Mouse (Mus musculus): ENCODE measurements around the gene Olfr988. TPM values are rescaled to one million over a fixed set of nuclear protein-coding genes. Genes with fewer than 3 reads are reported as not detected.
"Not testable (repeated sequence)": the region's sequence is repeated elsewhere in the genome, so short reads cannot be mapped to it uniquely, and the experiment has no call there.

Olfr988 gene
- polyA plus RNA-seq (2015; fragmentation: Nextera tagmentation; extraction: Ambion mirVana): not detected in 2 replicates

GRCm38 (mm10) chr2:85363127-85363526 lies at the start of gene Olfr988:
Olfr988 (minus strand) TSS chr2:85363227.
- not testable (repeated sequence) for ATAC-seq (ENCODE audit: low FRiP score); H3K9me3 ChIP-seq; H3K4me2 ChIP-seq; H3K9ac ChIP-seq; H3K27me3 ChIP-seq; H3K4me1 ChIP-seq (replicated peaks); H3K27ac ChIP-seq; H3K4me3 ChIP-seq; H3K36me3 ChIP-seq

DNA sequence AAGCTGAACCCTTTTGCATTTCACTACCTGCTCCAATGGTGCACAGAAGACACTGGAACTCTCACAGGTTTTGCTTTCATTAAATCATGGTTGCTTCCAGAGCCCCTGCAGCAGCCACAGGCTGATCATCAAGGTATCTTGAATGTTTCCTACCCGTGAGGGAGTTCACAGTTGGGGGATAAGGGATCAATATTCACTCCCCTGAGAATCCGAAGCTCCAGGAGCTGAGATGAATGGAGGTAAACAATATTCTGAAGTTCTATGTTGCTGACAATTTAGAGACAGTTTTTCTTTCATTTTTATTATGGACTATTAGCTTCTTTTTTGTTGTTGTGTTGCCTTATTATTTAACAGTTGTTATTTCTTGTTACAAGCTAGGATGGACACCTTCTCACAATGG lies 46.3 kb upstream of the Olfr988 start, which contains the start of gene Olfr992:
Gene Olfr992, minus strand, starts transcription at position 101 of the 400 bp plus-strand sequence.
- 70% methylated on average over 2 of the region's 2 CpGs for WGBS
- no peak for ATAC-seq (ENCODE audit: low FRiP score)

DNA sequence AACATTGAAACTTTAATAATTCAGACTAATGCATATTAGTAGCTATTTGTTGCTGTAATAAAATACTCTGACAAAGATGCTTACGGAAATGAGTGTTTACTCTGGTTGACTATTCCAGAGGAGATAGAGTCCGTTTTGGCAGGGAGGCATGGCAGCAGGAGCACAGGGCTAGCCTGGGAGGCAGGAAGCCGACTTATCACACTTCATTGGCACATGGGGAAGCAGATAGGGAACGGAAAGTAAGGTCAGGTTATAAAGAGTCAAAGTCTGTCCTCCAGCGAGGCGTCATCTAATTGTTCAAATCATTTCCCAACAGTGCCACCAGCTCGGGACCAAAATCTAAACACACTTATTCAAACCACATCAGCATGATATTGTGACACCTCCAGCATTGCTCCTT lies 23.1 kb downstream of the Olfr988 start:
- 80% methylated on average over 7 of the region's 7 CpGs for WGBS
- Histone ChIP-seq H3K9ac (no peak overlapping the region), H3K4me1 (replicated peaks) (no peaks in the 10 kb centered on the region), H3K27ac (no peak overlapping the region), H3K4me3 (no peak overlapping the region), H3K27me3 (no peaks in the 10 kb centered on the region), H3K4me2 (no peak overlapping the region), H3K36me3 (no peaks in the 10 kb centered on the region), H3K9me3 (no peaks in the 10 kb centered on the region)
- no peak for ATAC-seq (ENCODE audit: low FRiP score)

More for the DNA sequence above, 46.3 kb upstream of the Olfr988 start, which contains the start of gene Olfr992:
- H3K27ac ChIP-seq: no peak within 1 kb of the TSS
- H3K4me3 ChIP-seq: no peak within 1 kb of the TSS
- no peaks in the 10 kb centered on the region for H3K27me3 ChIP-seq
- no peaks in the 10 kb centered on the region for H3K36me3 ChIP-seq
- H3K9me3 ChIP-seq: no peaks in the 10 kb centered on the region
- H3K4me2 ChIP-seq: no peak within 1 kb of the TSS
- H3K4me1 ChIP-seq (replicated peaks): no peaks in the 10 kb centered on the region
- no peak within 1 kb of the TSS for H3K9ac ChIP-seq

GRCm38 (mm10) chr2:85339215-85339614 lies 23.8 kb downstream of the Olfr988 start, which contains the start of gene Olfr987:
Olfr987 (minus strand) TSS chr2:85339315.
- ATAC-seq (ENCODE audit: low FRiP score): not testable (repeated sequence)

GRCm38 (mm10) chr2:85319106-85319505 lies 43.9 kb downstream of the Olfr988 start:
- H3K9ac ChIP-seq: no peak overlapping the region
- H3K27ac ChIP-seq: no peak overlapping the region

More at GRCm38 (mm10) chr2:85339215-85339614, 23.8 kb downstream of the Olfr988 start, which contains the start of gene Olfr987:
- H3K27ac ChIP-seq; H3K4me1 ChIP-seq (replicated peaks); H3K9me3 ChIP-seq; H3K4me2 ChIP-seq; H3K36me3 ChIP-seq; H3K9ac ChIP-seq; H3K4me3 ChIP-seq; H3K27me3 ChIP-seq: not testable (repeated sequence)

More at GRCm38 (mm10) chr2:85319106-85319505, 43.9 kb downstream of the Olfr988 start:
- no peak overlapping the region for H3K4me2 ChIP-seq
- no peaks in the 10 kb centered on the region for H3K27me3 ChIP-seq
- H3K4me1 ChIP-seq (replicated peaks): no peaks in the 10 kb centered on the region
- no peaks in the 10 kb centered on the region for H3K36me3 ChIP-seq
- ATAC-seq (ENCODE audit: low FRiP score): no peak
- WGBS: 81% methylated on average over 1 of the region's 1 CpGs
- no peak overlapping the region for H3K4me3 ChIP-seq
- no peaks in the 10 kb centered on the region for H3K9me3 ChIP-seq

Other genes with a start within 250 kb of the Olfr988 start
- gene Aplnr, start 227.0 kb downstream of the Olfr988 start, polyA plus RNA-seq (2015; fragmentation: Nextera tagmentation; extraction: Ambion mirVana): 31.7 and 39.0 TPM in 2 replicates
- gene Lrrc55, start 166.0 kb downstream of the Olfr988 start, polyA plus RNA-seq (2015; fragmentation: Nextera tagmentation; extraction: Ambion mirVana): 6.9 and 7.7 TPM in 2 replicates
- not detected in 2 replicates for gene Olfr987, start 23.9 kb downstream of the Olfr988 start, polyA plus RNA-seq (2015; fragmentation: Nextera tagmentation; extraction: Ambion mirVana)
- gene Olfr992, start 46.2 kb upstream of the Olfr988 start, polyA plus RNA-seq (2015; fragmentation: Nextera tagmentation; extraction: Ambion mirVana): not detected in 2 replicates
- gene Olfr993, start 51.6 kb upstream of the Olfr988 start, polyA plus RNA-seq (2015; fragmentation: Nextera tagmentation; extraction: Ambion mirVana): not detected in 2 replicates
- not detected in 2 replicates for gene Olfr994, start 73.2 kb upstream of the Olfr988 start, polyA plus RNA-seq (2015; fragmentation: Nextera tagmentation; extraction: Ambion mirVana)
- gene Olfr995, start 80.4 kb upstream of the Olfr988 start, polyA plus RNA-seq (2015; fragmentation: Nextera tagmentation; extraction: Ambion mirVana): not detected in 2 replicates
- not detected in 2 replicates for gene 4833423E24Rik, start 155.8 kb upstream of the Olfr988 start, polyA plus RNA-seq (2015; fragmentation: Nextera tagmentation; extraction: Ambion mirVana)
- not detected in 2 replicates for gene Olfr996, start 216.0 kb upstream of the Olfr988 start, polyA plus RNA-seq (2015; fragmentation: Nextera tagmentation; extraction: Ambion mirVana)
- gene Olfr998, start 225.7 kb upstream of the Olfr988 start, polyA plus RNA-seq (2015; fragmentation: Nextera tagmentation; extraction: Ambion mirVana): not detected in 2 replicates
- gene Olfr1000, start 248.7 kb upstream of the Olfr988 start, polyA plus RNA-seq (2015; fragmentation: Nextera tagmentation; extraction: Ambion mirVana): not detected in 2 replicates

All from hindbrain, embryonic 13.5 days (tissue).